Mouse (Mus musculus) kidney, postnatal 0 days (tissue): Measurements from ENCODE around the gene Tprn. TPM values are rescaled to one million over a fixed set of nuclear protein-coding genes. Genes with fewer than 3 reads are reported as not detected.

Experiments
- ATAC-seq: fragments of 200-750 bp; cut with Nextera tagmentation; replicated peaks from 2 replicates; pipeline ENCODE4 v1.8.0; 2017; ENCODE audit warnings: low read depth, moderate number of reproducible peaks, moderate TSS enrichment, moderate library complexity; ENCODE audit not compliant: low FRiP score
- DNase-seq: peaks from one replicate; pipeline ENCODE4 v3.0.0-alpha.2; 2016; ENCODE audit warnings: low spot score
- H3K27ac ChIP-seq: fragments of 300-500 bp; sonication (generic); 2 replicates; pipeline ENCODE4 v1.5.1; 2014; ENCODE audit warnings: mild to moderate bottlenecking
- H3K27me3 ChIP-seq: fragments of 300-500 bp; sonication (generic); 2 replicates; pipeline ENCODE4 v1.6.1; 2014; ENCODE audit warnings: low read length, mixed read lengths; ENCODE audit not compliant: insufficient read depth
- H3K36me3 ChIP-seq: fragments of 300-500 bp; sonication (generic); 2 replicates; pipeline ENCODE4 v1.6.1; 2014; ENCODE audit warnings: low read length, mixed read lengths; ENCODE audit not compliant: insufficient read depth
- H3K4me1 ChIP-seq: fragments of 300-500 bp; sonication (generic); replicated peaks from 2 replicates; pipeline ENCODE4 v1.6.1; 2014; ENCODE audit warnings: antibody characterized with exemption, low read length, mixed read lengths; ENCODE audit not compliant: insufficient read depth
- H3K4me2 ChIP-seq: fragments of 300-500 bp; sonication (generic); 2 replicates; pipeline ENCODE4 v1.6.1; 2014; ENCODE audit warnings: mild to moderate bottlenecking, low read length, moderate library complexity, mixed read lengths
- H3K4me3 ChIP-seq: fragments of 300-500 bp; sonication (generic); replicated peaks from 2 replicates; pipeline ENCODE4 v1.5.1; 2014; ENCODE audit warnings: low read depth, low read length
- H3K9ac ChIP-seq: fragments of 300-500 bp; sonication (generic); 2 replicates; pipeline ENCODE4 v1.6.1; 2014; ENCODE audit warnings: low read depth, low read length
- H3K9me3 ChIP-seq: fragments of 300-500 bp; sonication (generic); replicated peaks from 2 replicates; pipeline ENCODE4 v1.6.1; 2016; ENCODE audit warnings: low read length, inconsistent platforms, mixed read lengths
- CTCF ChIP-seq: IDR thresholded peaks from 2 replicates; pipeline ENCODE4 v1.5.1; 2016; ENCODE audit warnings: antibody characterized with exemption, low read depth, mild to moderate bottlenecking, moderate library complexity
- WGBS: fragments of 180-500 bp; shearing (Covaris S2); extraction: QIAGEN DNeasy Blood & Tissue Kit; methylation state at CpG from one replicate; pipeline ENCODE4 v1.1.7; 2014; 5-methylcytosine and 5-hydroxymethylcytosine counted together
- polyA plus RNA-seq: library from polyadenylated mRNA; unstranded; fragments of >200 nt; fragmentation: Nextera tagmentation; extraction: Ambion mirVana; gene quantifications from 2 replicates; pipeline ENCODE4 v1.2.1, GENCODE M21; 2015

Gene Tprn
- polyA plus RNA-seq, 1 experiment from 2014 or later, result 17.1 TPM

DNA sequence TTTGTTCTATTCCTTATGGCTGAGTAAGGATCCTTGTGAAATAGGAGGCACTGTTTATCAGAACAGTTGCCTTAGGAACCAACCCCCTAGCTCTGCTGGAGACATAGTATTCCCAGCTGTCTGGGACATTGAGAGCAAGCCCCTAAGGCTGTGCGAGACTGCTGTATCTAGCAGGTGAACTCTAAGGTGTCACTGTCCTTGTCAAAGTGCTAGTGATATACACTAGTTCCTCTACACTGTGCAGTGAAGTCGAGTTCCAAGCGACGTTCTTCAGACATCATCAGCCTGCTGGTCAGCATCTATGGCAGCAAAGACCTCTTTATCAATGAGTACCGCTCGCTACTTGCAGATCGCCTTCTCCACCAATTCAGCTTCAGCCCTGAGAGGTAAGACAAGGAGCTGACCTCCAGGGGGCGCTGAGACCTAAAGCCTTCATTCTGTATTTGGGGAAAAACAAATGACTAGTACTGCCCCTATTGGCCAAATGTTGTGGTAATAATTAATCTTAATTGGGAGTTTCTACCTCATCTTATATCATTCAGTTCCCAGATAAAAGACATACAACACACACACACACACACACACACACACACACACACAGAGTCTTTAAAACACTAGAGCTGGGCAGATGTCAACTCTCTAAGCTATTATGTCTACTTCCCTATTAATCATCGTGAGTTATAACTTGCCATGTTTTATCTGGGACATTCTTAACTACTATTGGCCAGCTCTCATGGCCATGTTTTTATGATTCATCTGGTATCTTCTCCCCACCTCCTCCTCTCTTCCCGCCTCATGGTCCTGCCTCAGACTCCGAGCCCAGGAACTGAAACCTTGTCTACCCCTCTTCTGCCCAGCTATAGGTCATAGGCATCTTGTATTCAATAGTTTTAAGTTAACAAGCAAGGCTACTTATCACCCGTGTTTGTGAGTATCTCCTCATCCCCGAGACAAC lies 16.8 kb downstream of the Tprn start:
- H3K4me1 ChIP-seq, result no peaks in the 10 kb centered on the region
- no peak overlapping the region for H3K27ac ChIP-seq
- 62% methylated on average over 13 of the region's 13 CpGs for WGBS
- H3K36me3 ChIP-seq, result peaks cover 80% of the 10 kb centered on the region
- H3K4me2 ChIP-seq, result no peak overlapping the region
- H3K27me3 ChIP-seq, result no peaks in the 10 kb centered on the region
- no peak overlapping the region for H3K9ac ChIP-seq
- H3K4me3 ChIP-seq, result no peak overlapping the region
- peak; percentile 95 for TF ChIP-seq CTCF
- ATAC-seq, result no peak; the same call in 1 of the 2 replicates
- H3K9me3 ChIP-seq, result no peaks in the 10 kb centered on the region
- peak; percentile 89 for DNase-seq

DNA sequence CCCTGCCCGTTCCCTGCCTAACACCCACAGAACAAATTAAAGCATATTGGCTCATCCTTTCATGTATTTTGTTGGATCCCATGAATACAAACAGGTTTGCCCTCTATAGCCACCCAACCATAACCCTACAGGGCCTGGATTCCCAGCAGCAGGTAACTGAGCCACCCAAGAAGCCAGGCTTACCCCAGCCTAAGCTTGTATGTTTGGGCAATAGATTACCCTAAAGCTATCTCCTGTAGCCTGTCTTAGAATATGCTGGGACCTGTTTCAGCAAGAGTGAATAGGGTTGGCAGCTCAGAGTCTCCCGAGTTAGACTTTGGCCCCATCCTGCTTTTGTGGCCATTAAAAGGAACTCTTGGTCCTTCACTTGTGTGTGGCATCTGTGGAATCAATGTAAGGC lies 23.1 kb downstream of the Tprn start:
- DNase-seq (no peak), ATAC-seq (no peak)
- no peak overlapping the region for H3K4me3 ChIP-seq
- H3K27ac ChIP-seq, result no peak overlapping the region; the same call in 1 of the 2 replicates
- H3K9ac ChIP-seq, result no peak overlapping the region
- peaks cover 8% of the 10 kb centered on the region; the same call in 1 of the 2 replicates for H3K4me1 ChIP-seq
- H3K27me3 ChIP-seq, result peaks cover 26% of the 10 kb centered on the region
- 85% methylated on average over 2 of the region's 2 CpGs for WGBS
- H3K4me2 ChIP-seq, result no peak overlapping the region
- H3K9me3 ChIP-seq, result no peaks in the 10 kb centered on the region
- H3K36me3 ChIP-seq, result peaks cover 48% of the 10 kb centered on the region
- no peak for TF ChIP-seq CTCF

DNA sequence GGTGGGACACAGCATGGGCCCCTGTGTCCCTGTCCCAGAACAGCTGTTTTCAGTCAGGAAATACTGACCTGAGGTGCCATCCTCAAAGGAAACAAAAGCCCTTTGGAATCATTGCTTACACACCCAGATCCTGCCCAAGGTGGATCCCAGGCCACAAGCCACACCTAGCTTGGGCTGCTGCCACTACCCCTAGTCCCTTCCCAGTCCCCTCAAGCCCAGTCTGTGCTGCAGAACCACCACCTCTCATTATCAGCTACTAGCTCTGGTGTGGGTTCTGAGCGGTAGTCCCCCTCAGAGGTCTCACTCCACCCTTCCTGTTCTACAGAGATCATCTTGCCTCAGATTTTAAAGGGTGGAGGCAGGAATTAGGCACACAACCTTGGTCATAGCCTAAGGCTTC lies 23.9 kb downstream of the Tprn start:
- WGBS, result 90% methylated on average over 1 of the region's 1 CpGs
- H3K27ac ChIP-seq, result peak overlapping the region; percentile 27
- TF ChIP-seq CTCF, result no peak
- H3K36me3 ChIP-seq, result peaks cover 42% of the 10 kb centered on the region
- no peaks in the 10 kb centered on the region for H3K9me3 ChIP-seq
- no peak overlapping the region for H3K4me2 ChIP-seq
- H3K27me3 ChIP-seq, result peaks cover 34% of the 10 kb centered on the region
- ATAC-seq, result no peak
- H3K4me1 ChIP-seq, result peaks cover 12% of the 10 kb centered on the region; the same call in 1 of the 2 replicates
- no peak overlapping the region for H3K4me3 ChIP-seq
- no peak for DNase-seq
- no peak overlapping the region for H3K9ac ChIP-seq

DNA sequence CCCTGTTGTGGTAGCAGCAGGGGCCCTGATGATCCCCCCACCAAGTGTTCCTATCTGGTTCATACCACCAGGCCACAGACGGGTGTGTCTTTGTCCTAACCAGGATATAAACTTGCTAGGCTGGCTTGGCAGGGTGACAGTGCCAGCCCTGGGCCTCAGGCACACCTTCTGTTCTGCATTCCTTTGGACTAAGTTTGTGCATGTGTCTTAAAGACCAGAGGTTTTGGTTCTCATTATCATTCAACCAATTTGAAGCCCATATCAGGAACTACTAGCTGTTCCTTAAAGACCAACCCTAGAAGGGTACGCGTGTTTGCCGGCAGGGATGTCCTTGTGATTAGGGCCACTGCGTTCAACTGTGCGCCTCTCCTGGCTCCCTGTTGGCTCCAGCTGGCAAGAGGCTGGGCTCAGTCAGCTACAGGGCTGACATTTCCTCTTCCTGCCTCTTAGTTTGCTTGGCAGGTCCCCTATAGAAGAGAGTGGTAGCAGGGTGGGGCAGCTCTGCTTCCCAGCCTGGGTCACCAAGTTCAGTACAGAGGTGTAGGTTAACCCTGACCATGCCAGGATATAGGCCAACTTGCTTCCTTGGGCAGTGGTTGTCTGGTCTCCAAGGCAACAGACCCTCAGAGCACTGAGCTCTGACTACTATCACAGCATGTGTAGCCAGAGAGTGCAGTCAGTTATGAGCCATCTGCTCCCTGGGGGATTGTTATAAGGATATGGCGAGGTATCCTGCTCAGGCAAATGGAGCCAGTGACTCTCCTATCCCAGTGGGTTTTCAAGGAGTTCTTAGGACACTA lies 24.6 kb downstream of the Tprn start:
- H3K27me3 ChIP-seq, result peaks cover 41% of the 10 kb centered on the region
- no peak overlapping the region for H3K9ac ChIP-seq
- ATAC-seq, result no peak; the same call in 1 of the 2 replicates
- H3K36me3 ChIP-seq, result peaks cover 39% of the 10 kb centered on the region
- TF ChIP-seq CTCF, result no peak
- 47% methylated on average over 7 of the region's 7 CpGs for WGBS
- no peak overlapping the region for H3K4me3 ChIP-seq
- H3K27ac ChIP-seq, result peak overlapping the region; percentile 55
- DNase-seq, result no peak
- peaks cover 12% of the 10 kb centered on the region; the same call in 1 of the 2 replicates for H3K4me1 ChIP-seq
- no peak overlapping the region for H3K4me2 ChIP-seq
- no peaks in the 10 kb centered on the region for H3K9me3 ChIP-seq

DNA sequence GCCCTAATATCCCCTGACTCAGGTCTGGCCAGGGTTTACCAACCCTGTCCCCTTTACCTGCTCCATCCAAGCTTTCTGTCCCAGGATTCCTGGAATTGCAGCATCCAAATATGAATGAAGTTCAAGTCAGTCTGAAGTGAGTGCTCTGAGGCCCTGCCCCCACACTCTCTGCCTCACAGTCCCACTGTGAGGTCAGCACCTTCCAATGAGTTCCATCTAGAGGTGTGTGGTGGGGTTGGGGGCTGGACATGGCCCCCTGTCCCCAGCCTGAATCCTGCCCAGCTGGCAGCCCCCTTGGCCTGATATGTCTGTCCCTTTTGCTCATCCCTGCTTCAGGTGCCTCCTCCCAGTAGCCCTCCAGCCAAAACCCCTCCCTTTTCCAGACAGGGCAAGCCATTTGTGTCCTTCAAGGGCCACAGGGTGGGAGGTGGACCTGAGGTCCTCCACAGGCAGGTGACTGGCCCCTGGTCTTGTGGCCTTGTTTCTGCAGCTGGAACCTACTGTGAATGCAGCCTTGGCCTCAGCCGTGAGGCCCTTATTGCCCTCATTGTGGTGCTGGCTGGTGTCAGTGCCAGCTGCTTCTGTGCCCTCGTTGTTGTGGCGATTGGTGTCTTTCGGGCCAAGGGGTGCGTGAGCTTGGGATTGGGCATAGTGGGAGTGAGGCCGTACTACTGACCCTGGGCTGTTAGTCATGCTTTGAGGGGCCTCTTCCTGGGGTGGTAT lies 25.7 kb downstream of the Tprn start, which contains the start of gene Tmem210:
Tmem210 (plus strand) TSS at position 219 of the 723 bp plus-strand sequence.
- H3K9ac ChIP-seq, result no peak within 1 kb of the TSS
- TF ChIP-seq CTCF, result no peak
- DNase-seq (no peak), ATAC-seq (no peak)
- WGBS, result 82% methylated on average over 6 of the region's 6 CpGs
- peaks cover 49% of the 10 kb centered on the region for H3K27me3 ChIP-seq
- H3K4me3 ChIP-seq, result no peak within 1 kb of the TSS
- H3K36me3 ChIP-seq, result peaks cover 29% of the 10 kb centered on the region
- H3K4me1 ChIP-seq, result peaks cover 12% of the 10 kb centered on the region; the same call in 1 of the 2 replicates
- no peak within 1 kb of the TSS for H3K4me2 ChIP-seq
- H3K9me3 ChIP-seq, result no peaks in the 10 kb centered on the region
- peak within 1 kb of the TSS; percentile 55 for H3K27ac ChIP-seq
